Mouse (Mus musculus): ENCODE results near the gene Tmem87b. TPM values are rescaled to one million over a fixed set of nuclear protein-coding genes. Genes with fewer than 3 reads are reported as not detected.
A peak's percentile ranks its signal among the peaks of the same experiment; 100 is the strongest.

Gene Tmem87b
- polyA plus RNA-seq, 2 experiments, result 26.9 to 28.4 TPM

GRCm38 (mm10) chr2:128818956-128819643 lies 1.2 kb downstream of the Tmem87b start:
- WGBS, result 25% methylated on average over 14 of the region's 14 CpGs
- H3K4me2 ChIP-seq (replicated peaks; ENCODE audit: low read depth, low read length, severe bottlenecking), result peak overlapping the region; percentile 84
- DNase-seq (ENCODE audit: low spot score) (no peak), ATAC-seq (ENCODE audit: low FRiP score, low read depth) (no peak)
- H3K27me3 ChIP-seq (ENCODE audit: control insufficient read depth, insufficient read depth, low read length), result no peaks in the 10 kb centered on the region
- H3K9me3 ChIP-seq (ENCODE audit: control insufficient read depth, low read length), result no peaks in the 10 kb centered on the region
- peaks cover 10% of the 10 kb centered on the region; the same call in 1 of the 2 replicates for H3K4me1 ChIP-seq (ENCODE audit: control insufficient read depth, insufficient read depth, low read length)
- H3K4me3 ChIP-seq (replicated peaks; ENCODE audit: low read length), result peak overlapping the region; percentile 81
- peak overlapping the region; percentile 80 for H3K9ac ChIP-seq (ENCODE audit: low read depth, low read length, severe bottlenecking)
- H3K36me3 ChIP-seq (ENCODE audit: control insufficient read depth, insufficient read depth, low read length), result peaks cover 7% of the 10 kb centered on the region
- no peak for TF ChIP-seq POLR2A (IDR thresholded peaks at IDR 0.05; ENCODE audit: borderline replicate concordance, extremely low read depth, insufficient read depth, insufficient read length)
- H3K27ac ChIP-seq (replicated peaks; ENCODE audit: low read depth, low read length), result peak overlapping the region; percentile 89

DNA sequence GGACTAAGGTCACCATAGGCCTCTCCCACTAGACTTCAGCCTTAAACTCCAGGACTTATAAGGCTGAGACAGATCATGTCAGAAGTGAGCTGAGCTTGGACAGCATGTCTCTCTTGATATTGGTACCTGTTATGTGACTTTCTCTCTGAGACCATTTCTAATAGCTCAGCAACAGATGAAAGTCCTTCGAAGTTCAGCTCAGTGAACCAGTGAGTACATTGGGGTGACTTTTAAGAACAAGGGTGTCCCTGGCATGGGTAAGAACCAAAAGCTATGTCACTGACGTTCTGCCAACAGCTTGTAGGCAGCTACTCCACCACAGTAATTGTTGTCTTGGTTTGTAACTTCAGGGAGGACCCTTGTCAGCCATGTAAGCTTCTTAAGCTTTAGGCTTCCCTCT lies 2.7 kb downstream of the Tmem87b start:
- H3K27ac ChIP-seq (replicated peaks; ENCODE audit: low read depth, low read length), result no peak overlapping the region
- DNase-seq (ENCODE audit: low spot score) (no peak), ATAC-seq (ENCODE audit: low FRiP score, low read depth) (no peak)
- H3K4me1 ChIP-seq (ENCODE audit: control insufficient read depth, insufficient read depth, low read length), result peaks cover 10% of the 10 kb centered on the region; the same call in 1 of the 2 replicates
- no peak for TF ChIP-seq POLR2A (IDR thresholded peaks at IDR 0.05; ENCODE audit: borderline replicate concordance, extremely low read depth, insufficient read depth, insufficient read length)
- H3K9me3 ChIP-seq (ENCODE audit: control insufficient read depth, low read length), result no peaks in the 10 kb centered on the region
- H3K4me2 ChIP-seq (replicated peaks; ENCODE audit: low read depth, low read length, severe bottlenecking), result no peak overlapping the region
- no peak overlapping the region for H3K9ac ChIP-seq (ENCODE audit: low read depth, low read length, severe bottlenecking)
- peaks cover 15% of the 10 kb centered on the region for H3K36me3 ChIP-seq (ENCODE audit: control insufficient read depth, insufficient read depth, low read length)
- 66% methylated on average over 2 of the region's 2 CpGs for WGBS
- no peaks in the 10 kb centered on the region for H3K27me3 ChIP-seq (ENCODE audit: control insufficient read depth, insufficient read depth, low read length)
- no peak overlapping the region for H3K4me3 ChIP-seq (replicated peaks; ENCODE audit: low read length)

GRCm38 (mm10) chr2:128823893-128824292 lies 6.0 kb downstream of the Tmem87b start:
- Histone ChIP-seq H3K27me3 (ENCODE audit: control insufficient read depth, insufficient read depth, low read length) (no peaks in the 10 kb centered on the region), H3K4me1 (ENCODE audit: control insufficient read depth, insufficient read depth, low read length) (peaks cover 10% of the 10 kb centered on the region; the same call in 1 of the 2 replicates), H3K4me3 (replicated peaks; ENCODE audit: low read length) (no peak overlapping the region), H3K27ac (replicated peaks; ENCODE audit: low read depth, low read length) (no peak overlapping the region), H3K9me3 (ENCODE audit: control insufficient read depth, low read length) (no peaks in the 10 kb centered on the region), H3K4me2 (replicated peaks; ENCODE audit: low read depth, low read length, severe bottlenecking) (no peak overlapping the region), H3K36me3 (ENCODE audit: control insufficient read depth, insufficient read depth, low read length) (peaks cover 38% of the 10 kb centered on the region), H3K9ac (ENCODE audit: low read depth, low read length, severe bottlenecking) (no peak overlapping the region)
- DNase-seq (ENCODE audit: low spot score) (no peak), ATAC-seq (ENCODE audit: low FRiP score, low read depth) (no peak)
- no peak for TF ChIP-seq POLR2A (IDR thresholded peaks at IDR 0.05; ENCODE audit: borderline replicate concordance, extremely low read depth, insufficient read depth, insufficient read length)
- 93% methylated on average over 5 of the region's 5 CpGs for WGBS

GRCm38 (mm10) chr2:128827787-128828186 lies 9.9 kb downstream of the Tmem87b start:
- H3K4me2 ChIP-seq (replicated peaks; ENCODE audit: low read depth, low read length, severe bottlenecking), result no peak overlapping the region
- H3K36me3 ChIP-seq (ENCODE audit: control insufficient read depth, insufficient read depth, low read length), result peaks cover 71% of the 10 kb centered on the region

DNA sequence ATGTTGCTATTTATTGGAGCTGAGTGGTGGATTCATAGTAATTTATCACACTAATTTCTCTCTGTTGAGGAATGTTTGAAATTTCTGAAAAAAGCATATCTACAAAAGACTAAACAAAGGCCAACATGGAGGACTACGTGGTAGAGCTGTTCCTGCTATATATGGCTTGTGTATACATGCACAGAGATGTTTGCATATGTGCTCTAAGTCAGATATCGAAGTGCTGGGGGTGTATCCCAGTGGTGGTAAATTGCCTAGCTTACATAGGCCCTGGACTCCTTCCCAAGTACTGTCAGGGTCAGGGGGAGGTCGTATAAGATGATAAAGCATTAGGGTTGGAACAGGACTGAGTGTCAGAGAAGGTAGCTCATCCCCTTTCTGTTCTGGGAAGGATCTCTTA lies 14.7 kb downstream of the Tmem87b start:
- H3K4me1 ChIP-seq (ENCODE audit: control insufficient read depth, insufficient read depth, low read length), result no peaks in the 10 kb centered on the region
- H3K9me3 ChIP-seq (ENCODE audit: control insufficient read depth, low read length), result no peaks in the 10 kb centered on the region
- no peak overlapping the region for H3K27ac ChIP-seq (replicated peaks; ENCODE audit: low read depth, low read length)
- peaks cover 89% of the 10 kb centered on the region for H3K36me3 ChIP-seq (ENCODE audit: control insufficient read depth, insufficient read depth, low read length)
- no peak for ATAC-seq (ENCODE audit: low FRiP score, low read depth)
- no peak overlapping the region for H3K9ac ChIP-seq (ENCODE audit: low read depth, low read length, severe bottlenecking)
- no peak overlapping the region for H3K4me3 ChIP-seq (replicated peaks; ENCODE audit: low read length)
- no peak for DNase-seq (ENCODE audit: low spot score)
- no peak for TF ChIP-seq POLR2A (IDR thresholded peaks at IDR 0.05; ENCODE audit: borderline replicate concordance, extremely low read depth, insufficient read depth, insufficient read length)
- H3K4me2 ChIP-seq (replicated peaks; ENCODE audit: low read depth, low read length, severe bottlenecking), result no peak overlapping the region
- no peaks in the 10 kb centered on the region for H3K27me3 ChIP-seq (ENCODE audit: control insufficient read depth, insufficient read depth, low read length)
- WGBS, result 87% methylated on average over 3 of the region's 3 CpGs

More at GRCm38 (mm10) chr2:128827787-128828186, 9.9 kb downstream of the Tmem87b start:
- no peak for TF ChIP-seq POLR2A (IDR thresholded peaks at IDR 0.05; ENCODE audit: borderline replicate concordance, extremely low read depth, insufficient read depth, insufficient read length)
- Histone ChIP-seq H3K9me3 (ENCODE audit: control insufficient read depth, low read length) (no peaks in the 10 kb centered on the region), H3K27me3 (ENCODE audit: control insufficient read depth, insufficient read depth, low read length) (no peaks in the 10 kb centered on the region), H3K4me1 (ENCODE audit: control insufficient read depth, insufficient read depth, low read length) (no peaks in the 10 kb centered on the region), H3K9ac (ENCODE audit: low read depth, low read length, severe bottlenecking) (no peak overlapping the region), H3K4me3 (replicated peaks; ENCODE audit: low read length) (no peak overlapping the region), H3K27ac (replicated peaks; ENCODE audit: low read depth, low read length) (no peak overlapping the region)
- DNase-seq (ENCODE audit: low spot score) (no peak), ATAC-seq (ENCODE audit: low FRiP score, low read depth) (no peak)
- WGBS, result 88% methylated on average over 1 of the region's 1 CpGs
